Mouse (Mus musculus): Measurements from ENCODE around the gene Hoxb6. TPM values are rescaled to one million over a fixed set of nuclear protein-coding genes. Genes with fewer than 3 reads are reported as not detected.

Gene Hoxb6
- total and polyA plus RNA-seq, 3 experiments = 0.53 to 1.1 TPM; not detected in 1

DNA sequence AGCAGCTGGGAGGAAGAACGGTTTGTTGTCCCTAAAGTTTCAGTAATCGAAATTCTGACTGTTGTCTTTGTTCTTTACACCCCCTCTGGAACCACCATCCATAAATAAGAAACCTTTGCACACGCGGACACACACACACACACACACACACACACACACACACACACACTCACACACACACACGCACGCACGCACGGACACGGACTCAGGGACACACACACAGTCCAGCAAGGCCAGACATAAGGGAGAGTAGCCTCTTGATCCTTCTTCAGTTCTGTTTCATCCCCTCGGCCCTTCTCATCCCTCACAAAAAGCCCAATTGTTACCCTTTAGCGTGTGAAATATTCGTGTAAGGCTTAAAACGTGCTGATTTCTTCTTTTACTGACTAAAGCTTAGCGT, 14.0 kb upstream of the Hoxb6 start:
- Histone ChIP-seq H3K36me3 (replicated peaks in 1 of 2; ENCODE audit: control insufficient read depth in 1 of 2, insufficient read depth in 1 of 2, low read length in 1 of 2) (no peaks in the 10 kb centered on the region), H3K9ac (ENCODE audit: insufficient read depth, low read depth) (no peak overlapping the region), H3K27me3 (replicated peaks) (peaks cover 94% of the 10 kb centered on the region), H3K4me1 (ENCODE audit: control insufficient read depth in 1 of 2, insufficient read depth in 2 of 2) (peaks cover 0 to 3% of the 10 kb centered on the region in 2 experiments; a peak in 1 of 4 replicates), H3K79me2 (replicated peaks; ENCODE audit: control insufficient read depth, extremely low read depth, insufficient read depth, poor library complexity, severe bottlenecking) (no peaks in the 10 kb centered on the region), H3K4me2 (ENCODE audit: insufficient read depth, low read depth, poor library complexity, severe bottlenecking) (no peak overlapping the region), H3K27ac (ENCODE audit: insufficient read depth, low read depth) (no peak overlapping the region), H3K9me3 (replicated peaks; ENCODE audit: low read length) (peaks cover 2% of the 10 kb centered on the region), H3K4me3 (replicated peaks in 1 of 3; ENCODE audit: low read depth in 2 of 3, low read length in 2 of 3, poor library complexity in 1 of 3) (no peak overlapping the region)
- DNase-seq (ENCODE audit: extremely low read depth) = no peak
- dilution Hi-C loops (cut with MboI; ENCODE audit: extremely low pct_ligation_motif_present, extremely low pct_unique_long_range_greater_than_20kb, low sequenced_read_pairs) (no loop called here), in situ Hi-C loops (cut with MboI; ENCODE audit: low pct_ligation_motif_present, low pct_unique_long_range_greater_than_20kb, low sequenced_read_pairs) (no loop called here)
- TF ChIP-seq MAZ (IDR thresholded peaks at IDR 0.05; ENCODE audit: low read depth, low read length) (no peak), BHLHE40 (IDR thresholded peaks at IDR 0.05; ENCODE audit: low read depth, low read length) (0 out of 2 replicates have a peak, but pooled peaks have one; percentile 16)

DNA sequence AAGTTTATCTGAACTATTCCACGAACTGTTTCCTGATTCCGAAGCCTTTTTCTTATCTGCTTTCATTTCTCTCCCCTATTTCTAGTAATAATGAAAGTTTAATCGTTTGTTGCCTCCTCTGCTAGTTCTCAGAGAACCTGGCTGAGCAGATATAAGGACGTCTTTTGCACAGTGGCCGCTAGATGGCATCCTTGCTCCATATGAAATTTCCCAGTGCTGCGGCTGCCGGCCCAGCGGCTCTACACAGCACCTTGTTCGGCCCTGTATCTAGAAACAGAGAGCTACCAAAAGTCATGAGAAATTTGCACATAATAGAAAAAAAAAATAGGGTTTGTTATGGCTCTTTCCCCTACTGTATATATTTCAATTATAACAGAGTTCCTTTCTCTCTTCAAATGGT, 13.5 kb upstream of the Hoxb6 start:
- H3K27me3 ChIP-seq (replicated peaks) = peaks cover 94% of the 10 kb centered on the region
- H3K79me2 ChIP-seq (replicated peaks; ENCODE audit: control insufficient read depth, extremely low read depth, insufficient read depth, poor library complexity, severe bottlenecking) = no peaks in the 10 kb centered on the region
- TF ChIP-seq IRF4 (IDR thresholded peaks at IDR 0.05; ENCODE audit: low read depth, low read length) = peak; percentile 68; the same call in 1 of the 2 replicates
- no peak for TF ChIP-seq ZMIZ1 (IDR thresholded peaks at IDR 0.05; ENCODE audit: low read depth, low read length)
- 0 out of 2 replicates have a peak, but pooled peaks have one; percentile 12 for TF ChIP-seq NELFE (IDR thresholded peaks at IDR 0.05; ENCODE audit: low read depth, low read length)
- no peak for TF ChIP-seq CHD1 (IDR thresholded peaks at IDR 0.05; ENCODE audit: low read depth, low read length)
- no peak for TF ChIP-seq KAT2A (IDR thresholded peaks at IDR 0.05; ENCODE audit: insufficient replicate concordance, low read length)
- TF ChIP-seq PAX5 (IDR thresholded peaks at IDR 0.05; ENCODE audit: low read length) = no peak
- TF ChIP-seq BHLHE40 (IDR thresholded peaks at IDR 0.05; ENCODE audit: low read depth, low read length) = 0 out of 2 replicates have a peak, but pooled peaks have one; percentile 9
- no peak for TF ChIP-seq E2F4 (IDR thresholded peaks at IDR 0.05; ENCODE audit: insufficient replicate concordance, low read depth, low read length)
- peak; percentile 85 for TF ChIP-seq ZC3H11A (IDR thresholded peaks at IDR 0.05; ENCODE audit: low read depth, low read length)
- no peak for TF ChIP-seq MEF2A (IDR thresholded peaks at IDR 0.05; ENCODE audit: borderline replicate concordance, low read depth, low read length)
- TF ChIP-seq GABPA (IDR thresholded peaks at IDR 0.05; ENCODE audit: insufficient replicate concordance, low read depth, low read length) = no peak
- TF ChIP-seq CHD2 (IDR thresholded peaks at IDR 0.05; ENCODE audit: low read length) = no peak
- TF ChIP-seq USF2 (conservative IDR thresholded peaks at IDR 0.05; ENCODE audit: low read depth, low read length) = no peak
- peak; percentile 14; the same call in 1 of the 2 replicates for TF ChIP-seq NRF1 (IDR thresholded peaks at IDR 0.05; ENCODE audit: low read depth, low read length)
- no peak for TF ChIP-seq TCF12 (IDR thresholded peaks at IDR 0.05; ENCODE audit: low read depth, low read length)
- TF ChIP-seq SMC3 (IDR thresholded peaks at IDR 0.05; ENCODE audit: low read depth, low read length) = peak; percentile 96
- TF ChIP-seq MAZ (IDR thresholded peaks at IDR 0.05; ENCODE audit: low read depth, low read length) = no peak
- TF ChIP-seq CTCF (conservative IDR thresholded peaks at IDR 0.05 in 1 of 2, IDR thresholded peaks at IDR 0.05 in 1 of 2; ENCODE audit: low read depth in 2 of 2, low read length in 2 of 2) = peak; percentile 71 to 99; a peak in 3 of 4 replicates
- peak; percentile 100 for TF ChIP-seq RAD21 (IDR thresholded peaks at IDR 0.05; ENCODE audit: low read depth, low read length)
- no peak overlapping the region for H3K4me2 ChIP-seq (ENCODE audit: insufficient read depth, low read depth, poor library complexity, severe bottlenecking)
- dilution Hi-C loops (cut with MboI; ENCODE audit: extremely low pct_ligation_motif_present, extremely low pct_unique_long_range_greater_than_20kb, low sequenced_read_pairs) (no loop called here), in situ Hi-C loops (cut with MboI; ENCODE audit: low pct_ligation_motif_present, low pct_unique_long_range_greater_than_20kb, low sequenced_read_pairs) (no loop called here)
- no peak overlapping the region for H3K9ac ChIP-seq (ENCODE audit: insufficient read depth, low read depth)
- H3K36me3 ChIP-seq (replicated peaks in 1 of 2; ENCODE audit: control insufficient read depth in 1 of 2, insufficient read depth in 1 of 2, low read length in 1 of 2) = no peaks in the 10 kb centered on the region
- peaks cover 2% of the 10 kb centered on the region for H3K9me3 ChIP-seq (replicated peaks; ENCODE audit: low read length)
- H3K27ac ChIP-seq (ENCODE audit: insufficient read depth, low read depth) = no peak overlapping the region
- H3K4me3 ChIP-seq (replicated peaks in 1 of 3; ENCODE audit: low read depth in 2 of 3, low read length in 2 of 3, poor library complexity in 1 of 3) = no peak overlapping the region
- peak; percentile 87 for DNase-seq (ENCODE audit: extremely low read depth)
- peaks cover 0 to 3% of the 10 kb centered on the region in 2 experiments; a peak in 1 of 4 replicates for H3K4me1 ChIP-seq (ENCODE audit: control insufficient read depth in 1 of 2, insufficient read depth in 2 of 2)
